Mouse (Mus musculus) regulatory T cell (primary cell): ENCODE measurements at regions not wholly inside any gene's neighbourhood (a gene's known extent, or its start where the extent isn't known, plus 50 kb on each side); places are given as distances from the start of the nearest gene placed in this dataset.

ENCODE experiments used
- in situ Hi-C: fragments of 300-600 bp; cut with MboI, MseI; formaldehyde crosslinking; loops from one replicate; pipeline ENCODE4 v1.15.1; 2025; ENCODE audit warnings: high pct_unique_total_duplicates

GRCm38 (mm10) chr1:189473071-189473470 is 71.0 kb upstream of the Kcnk2 start:
- in situ Hi-C loops: no loop called here

DNA sequence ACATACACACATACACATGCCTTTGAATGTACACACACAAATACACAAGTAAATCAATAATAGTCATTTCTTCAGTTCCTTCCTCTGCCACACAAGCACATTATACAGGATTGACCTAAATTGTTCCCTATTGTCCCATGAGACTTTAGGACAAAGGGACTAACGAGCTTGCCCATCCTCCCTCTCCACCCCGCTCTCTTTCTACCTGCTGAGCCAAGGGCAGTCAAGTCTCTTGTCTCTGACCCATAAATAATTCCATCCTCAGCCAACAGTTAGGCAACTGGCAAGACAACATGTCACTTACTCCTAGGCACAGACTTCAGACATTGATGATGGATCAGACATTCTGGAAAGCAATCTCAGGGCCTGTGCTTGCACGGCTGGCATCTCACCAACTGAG is 56.3 kb upstream of the Kcnk2 start:
- in situ Hi-C loops: no loop called here
